Comparison of ENCODE assay signal across 1 mouse cellular context in genomic region chr4:109256791-109257190, GRCm38 (mm10).
TF ChIP-seq lines count a peak whose summit lies in the region.

No protein-coding gene starts in this region.

TF ChIP-seq in MEL, 35 proteins besides CTCF, POLR2A, EP300 and RAD21 (continued from another document):
- TF ChIP-seq ZNF384 (IDR thresholded peaks at IDR 0.05; ENCODE audit: low read depth, low read length), result no peak
- TF ChIP-seq MXI1 (IDR thresholded peaks at IDR 0.05; ENCODE audit: low read depth, low read length), result peak; percentile 44; the same call in 1 of the 2 replicates
- TF ChIP-seq RCOR1 (IDR thresholded peaks at IDR 0.05; ENCODE audit: low read depth, low read length), result no peak
- no peak for TF ChIP-seq MYC (IDR thresholded peaks at IDR 0.05; ENCODE audit: low read depth, low read length)
- peak; percentile 15; the same call in 1 of the 2 replicates for TF ChIP-seq MAX (IDR thresholded peaks at IDR 0.05; ENCODE audit: low read length)
- no peak for TF ChIP-seq MAZ (IDR thresholded peaks at IDR 0.05; ENCODE audit: low read depth, low read length)
- no peak for TF ChIP-seq TCF12 (IDR thresholded peaks at IDR 0.05; ENCODE audit: low read depth, low read length)
- no peak for TF ChIP-seq POLR2AphosphoS5 (IDR thresholded peaks at IDR 0.05; ENCODE audit: borderline replicate concordance, low read depth, low read length)
- TF ChIP-seq KAT2A (conservative IDR thresholded peaks at IDR 0.05; ENCODE audit: low read depth, low read length), result no peak
